In the genomic region with DNA sequence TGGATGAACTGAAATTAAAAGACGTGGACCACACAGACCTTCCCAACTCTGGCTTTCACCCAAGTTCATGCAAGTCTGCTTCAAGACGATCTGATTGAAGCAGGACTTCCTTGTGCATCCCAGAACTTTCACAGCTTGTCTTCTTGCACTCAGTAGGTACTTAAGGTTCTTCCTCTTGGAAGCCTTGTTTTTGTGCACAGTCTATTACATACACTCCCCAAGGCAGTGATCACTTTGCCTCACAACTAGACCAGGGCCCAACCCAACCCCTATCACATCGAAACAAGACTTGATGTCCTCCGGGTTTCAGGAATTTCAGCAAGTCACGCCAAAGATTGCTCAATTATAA, we compare ENCODE assay signal across 7 mouse cellular contexts. TPM values are rescaled to one million over a fixed set of nuclear protein-coding genes. Genes with fewer than 3 reads are reported as not detected.
A peak's percentile ranks its signal among the peaks of the same experiment; 100 is the strongest.
DNase-seq lines count a peak whose midpoint lies in the region; ATAC-seq and TF ChIP-seq lines count a peak whose summit lies in the region.

No protein-coding gene starts in this region.

- H3K4me1 ChIP-seq in lung, embryonic 15.5 days = peaks cover 10% of the 10 kb centered on the region
- H3K4me1 ChIP-seq in forebrain, embryonic 11.5 days (replicated peaks; ENCODE audit: control insufficient read depth, insufficient read depth, low read length) = peaks cover 5% of the 10 kb centered on the region
- peaks cover 22% of the 10 kb centered on the region for H3K4me1 ChIP-seq in limb, embryonic 13.5 days
- peaks cover 9% of the 10 kb centered on the region; the same call in 1 of the 2 replicates for H3K4me1 ChIP-seq in small intestine, adult 2 months (ENCODE audit: control insufficient read depth, insufficient read depth, insufficient read length, low read length)

- no peak for DNase-seq in lung, adult 18-20 months
- DNase-seq in forebrain, embryonic 11.5 days (ENCODE audit: low spot score) = no peak
- DNase-seq in thymus, postnatal 36 days = no peak
- no peak for DNase-seq in cerebellum, adult 8-10 months

- WGBS in lung, embryonic 15.5 days = 42% methylated on average over 5 of the region's 5 CpGs
- 48% methylated on average over 5 of the region's 5 CpGs for WGBS in forebrain, embryonic 11.5 days
- WGBS in limb, embryonic 13.5 days = 45% methylated on average over 5 of the region's 5 CpGs
- WGBS in small intestine, adult 2 months = 36% methylated on average over 5 of the region's 5 CpGs

- no peak for TF ChIP-seq POLR2A in small intestine, adult 2 months (IDR thresholded peaks at IDR 0.05; ENCODE audit: low read depth, low read length)

- ATAC-seq in lung, embryonic 15.5 days (ENCODE audit: borderline replicate concordance, extremely low read depth, low FRiP score, low TSS enrichment) = peak; percentile 15
- peak; percentile 26 for ATAC-seq in forebrain, embryonic 11.5 days (replicated peaks; ENCODE audit: low FRiP score)
- peak; percentile 12 for ATAC-seq in limb, embryonic 13.5 days (ENCODE audit: low FRiP score, low read depth)

- no peaks in the 10 kb centered on the region for H3K27me3 ChIP-seq in lung, embryonic 15.5 days
- no peaks in the 10 kb centered on the region for H3K27me3 ChIP-seq in forebrain, embryonic 11.5 days (ENCODE audit: control insufficient read depth, insufficient read depth, low read length)
- H3K27me3 ChIP-seq in limb, embryonic 13.5 days = no peaks in the 10 kb centered on the region
- no peaks in the 10 kb centered on the region for H3K27me3 ChIP-seq in small intestine, adult 2 months (ENCODE audit: control insufficient read depth, insufficient read depth, low read length)

- no peak for TF ChIP-seq CTCF in small intestine, adult 2 months (IDR thresholded peaks at IDR 0.05; ENCODE audit: extremely low read depth, insufficient read length, insufficient replicate concordance, low read depth, low read length)

- no peak overlapping the region for H3K9ac ChIP-seq in lung, embryonic 15.5 days
- peak overlapping the region; percentile 33; the same call in 1 of the 2 replicates for H3K9ac ChIP-seq in forebrain, embryonic 11.5 days (ENCODE audit: low read length)
- H3K9ac ChIP-seq in limb, embryonic 13.5 days = no peak overlapping the region

- peak overlapping the region; percentile 51 for H3K4me2 ChIP-seq in lung, embryonic 15.5 days
- H3K4me2 ChIP-seq in forebrain, embryonic 11.5 days (ENCODE audit: low read depth, low read length, severe bottlenecking) = peak overlapping the region; percentile 47; the same call in 1 of the 2 replicates
- H3K4me2 ChIP-seq in limb, embryonic 13.5 days (replicated peaks) = peak overlapping the region; percentile 59

- H3K4me3 ChIP-seq in lung, embryonic 15.5 days = peak overlapping the region; percentile 99
- peak overlapping the region; percentile 21; the same call in 1 of the 2 replicates for H3K4me3 ChIP-seq in forebrain, embryonic 11.5 days (ENCODE audit: low read depth, low read length)
- peak overlapping the region; percentile 88 for H3K4me3 ChIP-seq in limb, embryonic 13.5 days
- peak overlapping the region; percentile 21; the same call in 1 of the 2 replicates for H3K4me3 ChIP-seq in small intestine, adult 2 months (ENCODE audit: low read depth, low read length)

- no peaks in the 10 kb centered on the region for H3K9me3 ChIP-seq in lung, embryonic 15.5 days
- H3K9me3 ChIP-seq in forebrain, embryonic 11.5 days (ENCODE audit: control insufficient read depth, low read length) = no peaks in the 10 kb centered on the region
- no peaks in the 10 kb centered on the region for H3K9me3 ChIP-seq in limb, embryonic 13.5 days

- H3K36me3 ChIP-seq in lung, embryonic 15.5 days = peaks cover 13% of the 10 kb centered on the region; the same call in 1 of the 2 replicates
- H3K36me3 ChIP-seq in forebrain, embryonic 11.5 days (ENCODE audit: control insufficient read depth, insufficient read depth, low read length) = no peaks in the 10 kb centered on the region
- peaks cover 12% of the 10 kb centered on the region for H3K36me3 ChIP-seq in limb, embryonic 13.5 days
- H3K36me3 ChIP-seq in small intestine, adult 2 months (ENCODE audit: control insufficient read depth, insufficient read depth, low read length) = peaks cover 10% of the 10 kb centered on the region

- peak overlapping the region; percentile 35; the same call in 1 of the 2 replicates for H3K27ac ChIP-seq in lung, embryonic 15.5 days
- 0 out of 2 replicates have a peak overlapping the region, but pooled peaks have one; percentile 31 for H3K27ac ChIP-seq in forebrain, embryonic 11.5 days (ENCODE audit: low read depth, low read length)
- H3K27ac ChIP-seq in limb, embryonic 13.5 days = peak overlapping the region; percentile 72; the same call in 1 of the 2 replicates
- H3K27ac ChIP-seq in small intestine, adult 2 months (ENCODE audit: insufficient read depth, low read depth, low read length) = peak overlapping the region; percentile 25; the same call in 1 of the 2 replicates

RNA-seq across cellular contexts. Expression of a gene that starts 6.7 kb away (rescaled TPM):
- polyA plus RNA-seq in lung, embryonic 15.5 days (2015; fragmentation: Nextera tagmentation; extraction: Ambion mirVana) = 29.6 and 31.4 TPM in 2 replicates
- polyA plus RNA-seq in forebrain, embryonic 11.5 days (2014; fragmentation: Nextera tagmentation; extraction: Ambion mirVana) = 31.6 and 37.8 TPM in 2 replicates
- 33.5 and 34.2 TPM in 2 replicates for polyA plus RNA-seq in limb, embryonic 13.5 days (2015; fragmentation: Nextera tagmentation; extraction: Ambion mirVana)
- polyA plus RNA-seq in small intestine, adult 2 months (2012; rRNA removed) = 0.33 and 0.38 TPM in 2 replicates

RNA-seq across cellular contexts. Expression of a gene that starts 32.6 kb away (rescaled TPM):
- polyA plus RNA-seq in lung, embryonic 15.5 days (2015; fragmentation: Nextera tagmentation; extraction: Ambion mirVana) = 6.6 and 7.0 TPM in 2 replicates
- polyA plus RNA-seq in forebrain, embryonic 11.5 days (2014; fragmentation: Nextera tagmentation; extraction: Ambion mirVana) = 5.8 and 8.2 TPM in 2 replicates
- polyA plus RNA-seq in limb, embryonic 13.5 days (2015; fragmentation: Nextera tagmentation; extraction: Ambion mirVana) = 7.7 and 8.1 TPM in 2 replicates
- 0.41 and 1.9 TPM in 2 replicates for polyA plus RNA-seq in small intestine, adult 2 months (2012; rRNA removed)

RNA-seq across cellular contexts. Expression of a gene that starts 57.5 kb away (rescaled TPM):
- 0.50 and 0.59 TPM in 2 replicates for polyA plus RNA-seq in lung, embryonic 15.5 days (2015; fragmentation: Nextera tagmentation; extraction: Ambion mirVana)
- 0.68 and 0.91 TPM in 2 replicates for polyA plus RNA-seq in forebrain, embryonic 11.5 days (2014; fragmentation: Nextera tagmentation; extraction: Ambion mirVana)
- polyA plus RNA-seq in limb, embryonic 13.5 days (2015; fragmentation: Nextera tagmentation; extraction: Ambion mirVana) = 0.19 TPM in 1 of 2 replicates, not detected in the other
- not detected in 2 replicates for polyA plus RNA-seq in small intestine, adult 2 months (2012; rRNA removed)

Comparison
In these comparisons a context has a peak if more than half of its experiments do, and no peak if none do; other contexts are left out.
1. H3K4me3 ChIP-seq: peak in every context shown above with its lines; median percentile 99 in lung, embryonic 15.5 days; 88 in limb, embryonic 13.5 days; 21 in forebrain, embryonic 11.5 days; 21 in small intestine, adult 2 months.
2. RNA of a gene that starts 6.7 kb away (polyA plus RNA-seq): 31.6 to 37.8 TPM in forebrain, embryonic 11.5 days, 33.5 to 34.2 TPM in limb, embryonic 13.5 days and 29.6 to 31.4 TPM in lung, embryonic 15.5 days; 0.33 to 0.38 TPM in small intestine, adult 2 months; every median in the first group is over 10 times any median in the second.
3. Peak in every context shown above with its lines, with median percentiles within 50 percentile points of each other: ATAC-seq, H3K27ac ChIP-seq and H3K4me2 ChIP-seq.